Mouse (Mus musculus): Measurements from ENCODE around the gene Sohlh1. TPM values are rescaled to one million over a fixed set of nuclear protein-coding genes. Genes with fewer than 3 reads are reported as not detected.
"Not testable (repeated sequence)": the region's sequence is repeated elsewhere in the genome, so short reads cannot be mapped to it uniquely, and the experiment has no call there.

Gene Sohlh1
- polyA plus RNA-seq, 1 experiment from 2014 or later = not detected

DNA sequence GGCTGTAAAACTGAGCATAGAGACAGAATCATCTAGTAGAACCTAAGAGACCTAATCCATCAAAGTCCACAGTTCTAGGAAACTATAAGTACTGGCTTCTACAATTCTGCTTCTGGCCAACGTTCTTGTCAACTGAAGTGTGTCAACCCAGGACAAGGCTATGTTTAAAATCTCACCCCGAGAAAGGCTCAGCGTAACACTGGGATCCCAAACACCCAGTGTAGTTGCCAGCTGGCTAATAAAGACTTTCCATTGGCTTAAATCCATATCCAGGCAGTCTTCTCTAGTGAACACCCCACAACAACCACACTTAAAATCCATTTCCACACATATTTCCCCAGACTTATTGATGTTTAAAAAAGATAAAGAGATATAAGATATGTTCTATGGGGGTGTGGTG lies 16.3 kb downstream of the Sohlh1 start:
- Histone ChIP-seq H3K4me2 (no peak overlapping the region), H3K9ac (no peak overlapping the region), H3K4me3 (no peak overlapping the region), H3K27me3 (no peaks in the 10 kb centered on the region), H3K9me3 (replicated peaks) (no peaks in the 10 kb centered on the region), H3K27ac (no peak overlapping the region), H3K36me3 (ENCODE audit: poor library complexity, severe bottlenecking) (no peaks in the 10 kb centered on the region), H3K4me1 (no peaks in the 10 kb centered on the region)
- no peak for ATAC-seq
- 84% methylated on average over 3 of the region's 3 CpGs for WGBS

DNA sequence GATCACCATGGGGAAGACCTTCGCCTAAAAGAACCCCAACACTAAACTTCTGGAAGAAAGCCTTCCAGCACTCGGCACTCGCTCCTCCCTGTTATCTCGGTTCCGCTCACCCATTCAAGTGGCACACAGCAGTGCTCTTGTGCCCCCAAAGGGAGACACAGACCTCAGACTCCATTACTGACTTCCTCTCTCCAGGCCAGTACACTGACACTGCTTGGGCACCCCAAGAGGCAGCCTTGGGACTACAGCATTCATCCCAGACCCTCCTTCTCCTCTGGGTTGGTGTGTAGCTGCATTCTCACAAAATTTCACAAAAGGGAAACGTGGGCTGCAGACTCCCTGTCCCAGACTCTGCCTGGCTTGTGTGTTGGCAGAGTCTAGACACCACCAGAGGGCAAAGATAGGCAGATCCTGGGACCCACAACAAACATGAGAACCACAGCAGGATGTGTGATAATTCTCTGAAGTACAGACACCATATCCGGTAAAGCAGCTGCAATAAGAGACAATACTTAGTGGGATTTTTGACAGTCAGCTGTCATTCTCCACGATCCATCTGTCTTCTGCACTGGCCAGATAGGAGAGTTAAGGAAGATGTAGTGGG lies 18.6 kb downstream of the Sohlh1 start:
- H3K9ac ChIP-seq = no peak overlapping the region
- no peaks in the 10 kb centered on the region for H3K27me3 ChIP-seq
- H3K4me2 ChIP-seq = no peak overlapping the region
- 79% methylated on average over 8 of the region's 8 CpGs for WGBS
- H3K4me3 ChIP-seq = no peak overlapping the region
- H3K4me1 ChIP-seq = no peaks in the 10 kb centered on the region
- no peak for ATAC-seq
- no peaks in the 10 kb centered on the region for H3K36me3 ChIP-seq (ENCODE audit: poor library complexity, severe bottlenecking)
- no peak overlapping the region for H3K27ac ChIP-seq
- no peaks in the 10 kb centered on the region for H3K9me3 ChIP-seq (replicated peaks)

DNA sequence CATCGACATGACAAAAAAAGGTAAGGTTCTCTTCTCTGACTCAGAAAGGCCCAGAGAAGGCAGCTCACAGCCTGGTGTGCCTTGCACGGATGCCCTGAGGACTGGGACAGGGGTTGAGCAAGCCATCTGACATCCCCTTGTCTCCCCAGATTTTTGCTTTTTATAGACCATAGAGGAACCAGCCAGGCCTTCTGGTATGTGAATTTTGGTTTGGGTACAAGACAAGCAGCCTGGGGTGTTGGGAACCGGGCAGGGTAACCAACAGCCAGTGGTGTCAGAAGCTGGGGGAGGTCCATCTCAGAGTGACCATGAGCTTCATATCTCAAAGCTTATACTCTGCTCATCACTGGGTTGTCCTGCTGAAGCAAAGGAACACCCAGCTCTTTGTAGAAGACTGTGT lies 22.3 kb downstream of the Sohlh1 start:
- Histone ChIP-seq H3K4me3 (no peak overlapping the region), H3K9ac (no peak overlapping the region), H3K27me3 (no peaks in the 10 kb centered on the region), H3K36me3 (ENCODE audit: poor library complexity, severe bottlenecking) (no peaks in the 10 kb centered on the region), H3K4me2 (no peak overlapping the region), H3K4me1 (no peaks in the 10 kb centered on the region), H3K9me3 (replicated peaks) (no peaks in the 10 kb centered on the region), H3K27ac (no peak overlapping the region)
- WGBS = 91% methylated on average over 3 of the region's 3 CpGs
- ATAC-seq = no peak

DNA sequence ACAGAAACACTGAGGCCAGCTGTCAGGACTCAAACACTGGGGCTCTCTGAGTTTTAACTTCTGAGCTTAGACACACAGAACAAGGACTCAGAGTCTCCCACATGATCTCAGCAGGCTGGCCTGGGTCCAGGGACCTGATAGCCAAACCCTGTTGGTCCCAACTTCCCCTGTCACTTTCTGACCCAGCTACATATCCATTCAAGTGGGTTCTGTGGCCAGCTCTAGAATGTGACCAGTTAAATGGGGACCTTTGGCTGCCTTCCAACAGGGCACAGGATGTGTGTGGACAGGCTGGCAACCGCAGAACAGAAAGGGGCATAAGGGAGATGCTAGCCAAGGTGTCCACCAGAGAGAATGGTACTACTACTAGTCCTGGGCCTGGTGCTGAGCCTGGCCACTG lies 24.2 kb downstream of the Sohlh1 start, which contains the start of gene Lcn9:
Lcn9 (plus strand) TSS at position 348 of the 400 bp plus-strand sequence.
- H3K9me3 ChIP-seq (replicated peaks) = no peaks in the 10 kb centered on the region
- H3K27ac ChIP-seq = no peak within 1 kb of the TSS
- no peak within 1 kb of the TSS for H3K9ac ChIP-seq
- no peak within 1 kb of the TSS for H3K4me3 ChIP-seq
- no peak within 1 kb of the TSS for H3K4me2 ChIP-seq
- no peaks in the 10 kb centered on the region for H3K36me3 ChIP-seq (ENCODE audit: poor library complexity, severe bottlenecking)
- no peaks in the 10 kb centered on the region for H3K27me3 ChIP-seq
- no peaks in the 10 kb centered on the region for H3K4me1 ChIP-seq
- ATAC-seq = no peak
- WGBS = 76% methylated on average over 1 of the region's 1 CpGs

- not testable (repeated sequence) for H3K9me3 ChIP-seq (replicated peaks); H3K4me1 ChIP-seq; H3K27me3 ChIP-seq; ATAC-seq; H3K36me3 ChIP-seq (ENCODE audit: poor library complexity, severe bottlenecking); H3K9ac ChIP-seq; H3K27ac ChIP-seq; H3K4me2 ChIP-seq; H3K4me3 ChIP-seq
- 85% methylated on average over 1 of the region's 1 CpGs for WGBS
These were observed 31.3 kb downstream of the Sohlh1 start, which contains the start of gene Glt6d1 for GRCm38 (mm10) chr2:25815748-25816147. Gene Glt6d1 (minus strand): TSS chr2:25815848.

DNA sequence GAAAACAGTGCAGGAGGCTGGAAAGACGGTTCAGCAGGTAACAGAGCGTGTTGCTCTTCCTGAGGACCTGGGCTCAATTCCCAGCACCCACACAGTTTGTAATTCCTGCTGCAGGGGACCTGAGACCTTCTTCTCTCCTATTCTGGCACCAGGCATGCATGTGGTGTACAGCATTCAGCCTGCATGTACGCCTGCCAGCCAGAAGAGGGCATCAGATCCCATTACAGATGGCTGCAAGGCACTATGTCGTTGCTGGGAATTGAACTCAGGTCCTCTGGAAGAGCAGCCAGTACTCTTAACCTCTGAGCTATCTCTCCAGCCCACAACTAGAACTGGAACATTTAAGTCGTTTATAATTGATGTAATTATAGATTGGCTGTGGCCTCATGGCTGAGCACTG lies 33.7 kb downstream of the Sohlh1 start:
- 84% methylated on average over 5 of the region's 5 CpGs for WGBS
- Histone ChIP-seq H3K9ac (no peak overlapping the region), H3K27me3 (no peaks in the 10 kb centered on the region), H3K4me3 (no peak overlapping the region), H3K4me1 (no peaks in the 10 kb centered on the region), H3K27ac (no peak overlapping the region), H3K36me3 (ENCODE audit: poor library complexity, severe bottlenecking) (no peaks in the 10 kb centered on the region), H3K4me2 (no peak overlapping the region), H3K9me3 (replicated peaks) (0 out of 2 replicates have a peak, but pooled peaks cover 4% of the 10 kb centered on the region)
- no peak for ATAC-seq

DNA sequence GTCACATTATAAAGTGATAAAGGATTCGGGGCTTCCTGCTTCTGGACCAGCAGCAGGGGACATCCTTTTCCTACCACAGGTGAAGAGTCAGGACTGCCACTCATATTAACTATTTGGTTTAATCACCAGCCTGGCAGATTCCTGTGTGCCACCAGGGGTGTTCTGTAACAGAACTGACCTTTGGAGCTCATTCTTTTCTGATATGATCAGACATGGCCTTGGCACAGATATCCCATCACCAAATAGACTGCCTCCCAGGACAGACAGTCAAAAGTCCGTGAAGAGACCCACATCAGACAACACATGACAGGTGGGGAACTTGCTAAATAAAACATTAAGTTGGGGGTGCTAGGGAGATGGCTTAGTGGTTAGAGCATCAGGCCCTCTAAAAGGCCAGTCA lies 35.3 kb downstream of the Sohlh1 start:
- 0 out of 2 replicates have a peak, but pooled peaks cover 4% of the 10 kb centered on the region for H3K9me3 ChIP-seq (replicated peaks)
- H3K36me3 ChIP-seq (ENCODE audit: poor library complexity, severe bottlenecking) = no peaks in the 10 kb centered on the region
- WGBS = 85% methylated on average over 2 of the region's 2 CpGs
- no peak for ATAC-seq
- H3K27me3 ChIP-seq = no peaks in the 10 kb centered on the region
- H3K4me3 ChIP-seq = no peak overlapping the region
- H3K9ac ChIP-seq = no peak overlapping the region
- no peaks in the 10 kb centered on the region for H3K4me1 ChIP-seq
- H3K4me2 ChIP-seq = no peak overlapping the region
- H3K27ac ChIP-seq = no peak overlapping the region

- Histone ChIP-seq H3K27me3 (no peaks in the 10 kb centered on the region), H3K4me1 (no peaks in the 10 kb centered on the region), H3K9me3 (replicated peaks) (no peaks in the 10 kb centered on the region), H3K4me3 (no peak overlapping the region), H3K4me2 (no peak overlapping the region), H3K9ac (no peak overlapping the region), H3K36me3 (ENCODE audit: poor library complexity, severe bottlenecking) (no peaks in the 10 kb centered on the region), H3K27ac (no peak overlapping the region)
- no peak for ATAC-seq
- 40% methylated on average over 5 of the region's 5 CpGs for WGBS
These were observed 49.0 kb downstream of the Sohlh1 start for GRCm38 (mm10) chr2:25798065-25798464.

GRCm38 (mm10) chr2:25797635-25798034 lies 49.4 kb downstream of the Sohlh1 start:
- no peak overlapping the region for H3K4me2 ChIP-seq
- H3K36me3 ChIP-seq (ENCODE audit: poor library complexity, severe bottlenecking) = no peaks in the 10 kb centered on the region
- no peak for ATAC-seq
- no peak overlapping the region for H3K27ac ChIP-seq
- H3K4me3 ChIP-seq = no peak overlapping the region
- no peaks in the 10 kb centered on the region for H3K27me3 ChIP-seq
- no peaks in the 10 kb centered on the region for H3K9me3 ChIP-seq (replicated peaks)
- WGBS = 24% methylated on average over 2 of the region's 2 CpGs
- H3K9ac ChIP-seq = no peak overlapping the region
- H3K4me1 ChIP-seq = no peaks in the 10 kb centered on the region

Other genes with a start within 250 kb of the Sohlh1 start
- gene Rabl6, start 238.7 kb downstream of the Sohlh1 start, polyA plus RNA-seq (2015; fragmentation: Nextera tagmentation; extraction: Ambion mirVana) = 71.7 and 72.5 TPM in 2 replicates
- gene Ccdc183, start 229.6 kb downstream of the Sohlh1 start, polyA plus RNA-seq (2015; fragmentation: Nextera tagmentation; extraction: Ambion mirVana) = 0.11 and 0.32 TPM in 2 replicates
- gene Tmem141, start 225.2 kb downstream of the Sohlh1 start, polyA plus RNA-seq (2015; fragmentation: Nextera tagmentation; extraction: Ambion mirVana) = 14.3 and 16.2 TPM in 2 replicates
- gene Fcna, start 219.2 kb downstream of the Sohlh1 start, polyA plus RNA-seq (2015; fragmentation: Nextera tagmentation; extraction: Ambion mirVana) = 0.92 and 1.2 TPM in 2 replicates
- not detected in 2 replicates for gene Lcn8, start 194.1 kb downstream of the Sohlh1 start, polyA plus RNA-seq (2015; fragmentation: Nextera tagmentation; extraction: Ambion mirVana)
- gene Lcn5, start 189.3 kb downstream of the Sohlh1 start, polyA plus RNA-seq (2015; fragmentation: Nextera tagmentation; extraction: Ambion mirVana) = not detected in 2 replicates
- not detected in 2 replicates for gene Lcn6, start 170.5 kb downstream of the Sohlh1 start, polyA plus RNA-seq (2015; fragmentation: Nextera tagmentation; extraction: Ambion mirVana)
- gene Lcn10, start 164.5 kb downstream of the Sohlh1 start, polyA plus RNA-seq (2015; fragmentation: Nextera tagmentation; extraction: Ambion mirVana) = not detected in 2 replicates
- gene Obp2a, start 147.2 kb downstream of the Sohlh1 start, polyA plus RNA-seq (2015; fragmentation: Nextera tagmentation; extraction: Ambion mirVana) = not detected in 2 replicates
- 83.3 and 86.8 TPM in 2 replicates for gene Bmyc, start 140.5 kb downstream of the Sohlh1 start, polyA plus RNA-seq (2015; fragmentation: Nextera tagmentation; extraction: Ambion mirVana)
- not detected in 2 replicates for gene Obp2b, start 110.2 kb downstream of the Sohlh1 start, polyA plus RNA-seq (2015; fragmentation: Nextera tagmentation; extraction: Ambion mirVana)
- not detected in 2 replicates for gene Lcn3, start 81.7 kb downstream of the Sohlh1 start, polyA plus RNA-seq (2015; fragmentation: Nextera tagmentation; extraction: Ambion mirVana)
- not detected in 2 replicates for gene Lcn11, start 70.2 kb downstream of the Sohlh1 start, polyA plus RNA-seq (2015; fragmentation: Nextera tagmentation; extraction: Ambion mirVana)
- gene Gm13539, start 65.0 kb downstream of the Sohlh1 start, polyA plus RNA-seq (2015; fragmentation: Nextera tagmentation; extraction: Ambion mirVana) = not detected in 2 replicates
- gene Glt6d1, start 31.4 kb downstream of the Sohlh1 start, polyA plus RNA-seq (2015; fragmentation: Nextera tagmentation; extraction: Ambion mirVana) = not detected in 2 replicates
- gene Lcn9, start 24.1 kb downstream of the Sohlh1 start, polyA plus RNA-seq (2015; fragmentation: Nextera tagmentation; extraction: Ambion mirVana) = not detected in 2 replicates
- 3.2 and 4.5 TPM in 2 replicates for gene Kcnt1, start 16.5 kb upstream of the Sohlh1 start, polyA plus RNA-seq (2015; fragmentation: Nextera tagmentation; extraction: Ambion mirVana)
- 30.7 and 35.1 TPM in 2 replicates for gene Camsap1, start 136.0 kb upstream of the Sohlh1 start, polyA plus RNA-seq (2015; fragmentation: Nextera tagmentation; extraction: Ambion mirVana)
- 83.8 and 89.3 TPM in 2 replicates for gene Ubac1, start 174.5 kb upstream of the Sohlh1 start, polyA plus RNA-seq (2015; fragmentation: Nextera tagmentation; extraction: Ambion mirVana)

Data from forebrain, embryonic 13.5 days (tissue).